Mouse (Mus musculus): ENCODE data around the gene Mafb. TPM values are rescaled to one million over a fixed set of nuclear protein-coding genes. Genes with fewer than 3 reads are reported as not detected.
A peak's percentile ranks its signal among the peaks of the same experiment; 100 is the strongest.

Gene Mafb
- polyA plus RNA-seq, 1 experiment from 2014 or later: 2.9 TPM

DNA sequence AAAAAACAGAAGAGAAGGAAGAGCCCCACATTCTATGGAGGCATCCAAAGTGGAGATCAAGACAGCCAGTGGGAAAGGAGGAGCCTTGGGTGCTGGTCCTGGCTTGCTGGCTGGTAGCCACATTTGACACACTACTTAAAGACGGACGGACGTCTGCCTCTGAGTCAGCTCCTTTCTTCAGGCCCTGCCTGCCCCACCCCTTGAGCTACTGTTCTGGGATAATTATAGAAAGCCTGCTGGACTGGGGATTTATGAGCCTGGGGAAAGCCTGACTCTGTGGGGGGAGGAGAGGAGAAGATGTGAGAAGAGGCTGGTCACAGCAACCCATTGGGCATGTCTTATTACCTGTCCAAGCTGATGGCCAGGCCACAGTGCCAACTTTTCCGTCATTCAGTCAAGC is 45.0 kb downstream of the Mafb start:
- no peak overlapping the region for H3K4me2 ChIP-seq (replicated peaks; ENCODE audit: low read depth, low read length)

DNA sequence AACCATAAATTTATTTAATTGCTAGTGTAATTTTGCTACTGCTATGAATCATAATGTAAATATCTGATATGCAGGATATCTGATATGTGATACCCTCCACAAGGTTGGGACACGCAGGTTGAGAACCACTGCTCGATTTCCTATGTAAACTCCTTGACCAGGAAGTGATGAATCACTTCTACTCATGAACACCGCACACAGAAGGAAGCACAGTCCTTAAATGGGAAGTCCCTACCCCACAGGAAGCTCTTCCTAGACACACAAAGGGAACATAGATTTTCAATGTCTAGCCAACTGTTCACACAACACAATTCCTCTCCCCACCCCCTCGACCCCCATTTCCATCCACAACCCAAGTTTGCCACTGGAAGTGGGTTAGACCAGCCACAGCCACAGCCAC is 48.6 kb downstream of the Mafb start:
- TF ChIP-seq EP300 (IDR thresholded peaks at IDR 0.05) (no peak), CTCF (IDR thresholded peaks at IDR 0.05) (no peak)
- Histone ChIP-seq H3K4me1 (ENCODE audit: insufficient read depth, low read depth, low read length) (no peaks in the 10 kb centered on the region; the same call in 1 of the 2 replicates), H3K9ac (replicated peaks; ENCODE audit: low read depth) (no peak overlapping the region), H3K4me3 (ENCODE audit: low read depth, low read length) (no peak overlapping the region), H3K9me3 (ENCODE audit: low read length) (no peaks in the 10 kb centered on the region), H3K4me2 (replicated peaks; ENCODE audit: low read depth, low read length) (no peak overlapping the region), H3K27me3 (replicated peaks; ENCODE audit: insufficient read depth, low read length) (no peaks in the 10 kb centered on the region), H3K27ac (ENCODE audit: low read length) (no peak overlapping the region), H3K36me3 (ENCODE audit: insufficient read depth, low read length) (no peaks in the 10 kb centered on the region)
- 18% methylated on average over 4 of the region's 4 CpGs for WGBS
- ATAC-seq (peak; percentile 32; the same call in 1 of the 2 replicates), DNase-seq (ENCODE audit: low spot score) (peak; percentile 46)

More for the DNA sequence above, 45.0 kb downstream of the Mafb start:
- ATAC-seq: no peak
- no peaks in the 10 kb centered on the region for H3K36me3 ChIP-seq (ENCODE audit: insufficient read depth, low read length)
- no peaks in the 10 kb centered on the region for H3K27me3 ChIP-seq (replicated peaks; ENCODE audit: insufficient read depth, low read length)
- 31% methylated on average over 4 of the region's 4 CpGs for WGBS
- H3K9ac ChIP-seq (replicated peaks; ENCODE audit: low read depth): no peak overlapping the region
- no peaks in the 10 kb centered on the region for H3K9me3 ChIP-seq (ENCODE audit: low read length)
- TF ChIP-seq CTCF (IDR thresholded peaks at IDR 0.05): no peak
- TF ChIP-seq EP300 (IDR thresholded peaks at IDR 0.05): no peak
- H3K4me3 ChIP-seq (ENCODE audit: low read depth, low read length): no peak overlapping the region
- no peaks in the 10 kb centered on the region; the same call in 1 of the 2 replicates for H3K4me1 ChIP-seq (ENCODE audit: insufficient read depth, low read depth, low read length)
- DNase-seq (ENCODE audit: low spot score): peak; percentile 50
- H3K27ac ChIP-seq (ENCODE audit: low read length): no peak overlapping the region

Other genes with a start within 250 kb of the Mafb start
- gene Gm826, start 32.9 kb downstream of the Mafb start, polyA plus RNA-seq (2015; fragmentation: Nextera tagmentation; extraction: Ambion mirVana): 0.29 and 0.53 TPM in 2 replicates